Mouse (Mus musculus): ENCODE results near the gene Atp5c1. TPM values are rescaled to one million over a fixed set of nuclear protein-coding genes. Genes with fewer than 3 reads are reported as not detected.

Gene Atp5c1
- polyA plus RNA-seq (2012; rRNA removed) (320 and 334 TPM in 2 replicates), polyA plus RNA-seq (2014; fragmentation: Nextera tagmentation; extraction: Ambion mirVana) (568 and 578 TPM in 2 replicates)

DNA sequence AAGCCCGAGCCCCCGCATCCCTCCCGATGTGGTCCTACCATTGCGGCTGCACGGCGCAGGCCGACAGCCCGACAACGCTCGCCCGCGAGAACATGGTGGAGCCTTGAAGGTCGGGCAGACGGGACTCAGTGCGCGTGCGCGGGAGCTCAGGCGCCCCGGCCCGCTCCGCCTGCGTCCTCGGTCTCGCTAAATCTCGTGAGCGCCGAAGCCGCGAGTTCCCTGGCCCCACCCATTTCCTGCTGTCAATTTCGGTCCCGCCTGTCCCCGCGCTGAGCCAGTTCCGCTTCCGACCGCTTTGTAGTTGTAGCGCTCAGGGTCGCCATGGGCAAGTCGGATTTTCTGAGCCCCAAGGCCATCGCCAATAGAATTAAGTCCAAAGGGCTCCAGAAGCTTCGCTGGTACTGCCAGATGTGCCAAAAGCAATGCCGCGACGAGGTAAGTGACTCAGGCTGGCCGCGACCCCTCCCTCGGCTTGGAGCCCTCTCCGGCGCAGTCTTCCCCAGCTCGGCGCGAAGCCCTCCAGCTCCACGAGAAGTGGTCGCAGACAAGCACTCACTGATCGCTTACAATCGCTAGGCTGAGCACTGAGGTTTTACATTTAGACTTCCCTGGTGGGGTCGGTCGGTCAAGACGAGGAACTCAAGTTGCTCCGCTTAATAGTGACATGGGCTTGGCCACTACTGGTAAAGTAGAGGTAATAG is at the start of gene Atp5c1, which contains the start of gene Kin:
Gene Atp5c1 (minus strand): TSS at position 201 of the 701 bp plus-strand sequence.
Gene Kin (plus strand): TSS at position 284 of the 701 bp plus-strand sequence.
- no peaks in the 10 kb centered on the region for H3K9me3 ChIP-seq (ENCODE audit: control insufficient read depth, low read length)
- peak within 1 kb of the TSS; percentile 68 for H3K4me2 ChIP-seq (replicated peaks; ENCODE audit: low read depth, low read length, severe bottlenecking)
- no peaks in the 10 kb centered on the region for H3K27me3 ChIP-seq (ENCODE audit: control insufficient read depth, insufficient read depth, low read length)
- peak within 1 kb of the TSS; percentile 89 for H3K27ac ChIP-seq (replicated peaks; ENCODE audit: low read depth, low read length)
- peaks cover 3% of the 10 kb centered on the region; the same call in 1 of the 2 replicates for H3K36me3 ChIP-seq (ENCODE audit: control insufficient read depth, insufficient read depth, low read length)
- under 1% methylated on average over 48 of the region's 61 CpGs for WGBS
- peak; percentile 86 for TF ChIP-seq POLR2A (IDR thresholded peaks at IDR 0.05; ENCODE audit: borderline replicate concordance, extremely low read depth, insufficient read depth, insufficient read length)
- peak within 1 kb of the TSS; percentile 93 for H3K4me3 ChIP-seq (replicated peaks; ENCODE audit: low read length)
- ATAC-seq (ENCODE audit: low FRiP score, low read depth) (peak; percentile 98), DNase-seq (ENCODE audit: low spot score) (peak; percentile 97)
- H3K4me1 ChIP-seq (ENCODE audit: control insufficient read depth, insufficient read depth, low read length): peaks cover 23% of the 10 kb centered on the region
- peak within 1 kb of the TSS; percentile 99 for H3K9ac ChIP-seq (ENCODE audit: low read depth, low read length, severe bottlenecking)

GRCm38 (mm10) chr2:10128571-10128970 is 48.3 kb upstream of the Atp5c1 start:
- H3K27ac ChIP-seq (replicated peaks; ENCODE audit: low read depth, low read length): no peak overlapping the region
- H3K4me2 ChIP-seq (replicated peaks; ENCODE audit: low read depth, low read length, severe bottlenecking): no peak overlapping the region
- ATAC-seq (ENCODE audit: low FRiP score, low read depth) (no peak), DNase-seq (ENCODE audit: low spot score) (no peak)
- H3K27me3 ChIP-seq (ENCODE audit: control insufficient read depth, insufficient read depth, low read length): no peaks in the 10 kb centered on the region
- TF ChIP-seq POLR2A (IDR thresholded peaks at IDR 0.05; ENCODE audit: borderline replicate concordance, extremely low read depth, insufficient read depth, insufficient read length): no peak
- no peak overlapping the region for H3K9ac ChIP-seq (ENCODE audit: low read depth, low read length, severe bottlenecking)
- 72% methylated on average over 4 of the region's 4 CpGs for WGBS
- no peaks in the 10 kb centered on the region for H3K4me1 ChIP-seq (ENCODE audit: control insufficient read depth, insufficient read depth, low read length)
- H3K4me3 ChIP-seq (replicated peaks; ENCODE audit: low read length): no peak overlapping the region
- H3K9me3 ChIP-seq (ENCODE audit: control insufficient read depth, low read length): no peaks in the 10 kb centered on the region
- H3K36me3 ChIP-seq (ENCODE audit: control insufficient read depth, insufficient read depth, low read length): no peaks in the 10 kb centered on the region

- TF ChIP-seq POLR2A (IDR thresholded peaks at IDR 0.05; ENCODE audit: borderline replicate concordance, extremely low read depth, insufficient read depth, insufficient read length): no peak
- Histone ChIP-seq H3K9me3 (ENCODE audit: control insufficient read depth, low read length) (no peaks in the 10 kb centered on the region), H3K4me2 (replicated peaks; ENCODE audit: low read depth, low read length, severe bottlenecking) (no peak overlapping the region), H3K4me1 (ENCODE audit: control insufficient read depth, insufficient read depth, low read length) (no peaks in the 10 kb centered on the region), H3K4me3 (replicated peaks; ENCODE audit: low read length) (no peak overlapping the region), H3K27me3 (ENCODE audit: control insufficient read depth, insufficient read depth, low read length) (no peaks in the 10 kb centered on the region), H3K36me3 (ENCODE audit: control insufficient read depth, insufficient read depth, low read length) (no peaks in the 10 kb centered on the region), H3K9ac (ENCODE audit: low read depth, low read length, severe bottlenecking) (no peak overlapping the region), H3K27ac (replicated peaks; ENCODE audit: low read depth, low read length) (no peak overlapping the region)
- no peak for DNase-seq (ENCODE audit: low spot score)
- WGBS: 83% methylated on average over 5 of the region's 5 CpGs
- ATAC-seq (ENCODE audit: low FRiP score, low read depth): no peak
These were observed 47.2 kb upstream of the Atp5c1 start for GRCm38 (mm10) chr2:10127471-10127870.

DNA sequence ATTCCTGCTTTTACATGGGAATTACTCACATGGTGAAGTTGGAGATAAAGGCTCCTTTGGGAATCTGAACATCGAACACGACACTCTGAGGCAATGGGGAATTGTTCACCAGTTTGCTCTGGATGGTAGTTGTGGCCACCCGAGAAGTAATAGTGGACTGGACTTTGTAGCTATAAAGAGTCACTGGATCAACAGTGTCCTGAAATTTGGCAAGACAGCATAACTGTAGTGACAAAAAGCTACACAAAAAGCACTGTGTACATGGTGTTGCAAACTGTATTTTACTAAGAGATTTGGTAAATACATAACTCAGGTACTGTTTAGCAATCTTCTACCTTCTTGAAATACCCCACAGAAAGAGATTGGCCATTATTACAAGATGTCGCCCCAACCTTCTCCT is 45.8 kb upstream of the Atp5c1 start:
- no peaks in the 10 kb centered on the region for H3K27me3 ChIP-seq (ENCODE audit: control insufficient read depth, insufficient read depth, low read length)
- no peak overlapping the region for H3K4me3 ChIP-seq (replicated peaks; ENCODE audit: low read length)
- no peaks in the 10 kb centered on the region for H3K36me3 ChIP-seq (ENCODE audit: control insufficient read depth, insufficient read depth, low read length)
- TF ChIP-seq POLR2A (IDR thresholded peaks at IDR 0.05; ENCODE audit: borderline replicate concordance, extremely low read depth, insufficient read depth, insufficient read length): no peak
- no peak overlapping the region for H3K9ac ChIP-seq (ENCODE audit: low read depth, low read length, severe bottlenecking)
- no peak overlapping the region for H3K27ac ChIP-seq (replicated peaks; ENCODE audit: low read depth, low read length)
- ATAC-seq (ENCODE audit: low FRiP score, low read depth): no peak
- H3K9me3 ChIP-seq (ENCODE audit: control insufficient read depth, low read length): no peaks in the 10 kb centered on the region
- no peak overlapping the region for H3K4me2 ChIP-seq (replicated peaks; ENCODE audit: low read depth, low read length, severe bottlenecking)
- DNase-seq (ENCODE audit: low spot score): no peak
- H3K4me1 ChIP-seq (ENCODE audit: control insufficient read depth, insufficient read depth, low read length): no peaks in the 10 kb centered on the region
- 88% methylated on average over 4 of the region's 4 CpGs for WGBS

DNA sequence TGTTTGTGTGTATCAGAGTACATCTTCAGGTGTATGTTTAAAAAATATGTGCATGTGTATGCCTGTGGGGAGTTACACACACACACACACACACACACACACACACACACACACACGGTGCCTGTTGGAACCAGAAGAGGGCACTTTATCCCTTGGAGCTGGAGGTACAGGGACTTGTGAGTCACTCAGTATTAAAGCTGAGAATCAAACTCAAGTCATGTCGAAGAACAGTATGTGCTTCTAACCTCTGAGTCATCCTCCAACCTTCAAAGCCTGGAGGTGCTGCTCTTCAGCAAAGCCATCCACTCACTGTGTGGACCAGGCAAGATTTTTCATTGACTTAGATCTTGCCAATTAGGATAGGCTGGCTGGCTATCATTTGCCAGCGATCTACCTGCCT is 41.5 kb upstream of the Atp5c1 start:
- Histone ChIP-seq H3K36me3 (ENCODE audit: control insufficient read depth, insufficient read depth, low read length) (no peaks in the 10 kb centered on the region), H3K9ac (ENCODE audit: low read depth, low read length, severe bottlenecking) (no peak overlapping the region), H3K4me3 (replicated peaks; ENCODE audit: low read length) (no peak overlapping the region), H3K4me2 (replicated peaks; ENCODE audit: low read depth, low read length, severe bottlenecking) (no peak overlapping the region), H3K27me3 (ENCODE audit: control insufficient read depth, insufficient read depth, low read length) (no peaks in the 10 kb centered on the region), H3K9me3 (ENCODE audit: control insufficient read depth, low read length) (no peaks in the 10 kb centered on the region), H3K4me1 (ENCODE audit: control insufficient read depth, insufficient read depth, low read length) (no peaks in the 10 kb centered on the region), H3K27ac (replicated peaks; ENCODE audit: low read depth, low read length) (no peak overlapping the region)
- no peak for DNase-seq (ENCODE audit: low spot score)
- TF ChIP-seq POLR2A (IDR thresholded peaks at IDR 0.05; ENCODE audit: borderline replicate concordance, extremely low read depth, insufficient read depth, insufficient read length): no peak
- WGBS: 51% methylated on average over 3 of the region's 3 CpGs
- no peak for ATAC-seq (ENCODE audit: low FRiP score, low read depth)

Data from limb, embryonic 14.5 days (tissue).